Mouse (Mus musculus) limb, embryonic 10.5 days (tissue): Measurements from ENCODE around the gene Rapgef4. TPM values are rescaled to one million over a fixed set of nuclear protein-coding genes. Genes with fewer than 3 reads are reported as not detected.
"Not testable (repeated sequence)": the region's sequence is repeated elsewhere in the genome, so short reads cannot be mapped to it uniquely, and the experiment has no call there.

Experiments used
- DNase-seq: peaks from one replicate; pipeline ENCODE4 v3.0.0-alpha.2; 2017; ENCODE audit warnings: low spot score
- H3K27ac ChIP-seq: fragments of 300-500 bp; sonication (generic); 2 replicates; pipeline ENCODE4 v1.5.1; 2016; ENCODE audit warnings: mild to moderate bottlenecking
- H3K27me3 ChIP-seq: fragments of 300-500 bp; sonication (generic); 2 replicates; pipeline ENCODE4 v1.6.1; 2016; ENCODE audit warnings: low read depth, mild to moderate bottlenecking; ENCODE audit not compliant: poor library complexity, severe bottlenecking
- H3K36me3 ChIP-seq: fragments of 300-500 bp; sonication (generic); 2 replicates; pipeline ENCODE4 v1.6.1; 2016; ENCODE audit warnings: mild to moderate bottlenecking, moderate library complexity
- H3K4me1 ChIP-seq: fragments of 300-500 bp; sonication (generic); 2 replicates; pipeline ENCODE4 v1.6.1; 2016
- H3K4me3 ChIP-seq: fragments of 300-500 bp; sonication (generic); 2 replicates; pipeline ENCODE4 v1.5.1; 2016; ENCODE audit warnings: mild to moderate bottlenecking, moderate library complexity
- H3K9me3 ChIP-seq: fragments of 300-500 bp; sonication (generic); replicated peaks from 2 replicates; pipeline ENCODE4 v1.6.1; 2016; ENCODE audit warnings: mild to moderate bottlenecking
- WGBS: fragments of 180-500 bp; shearing (Covaris S2); methylation state at CpG from one replicate; pipeline ENCODE4 v1.1.7; 2016; 5-methylcytosine and 5-hydroxymethylcytosine counted together
- polyA plus RNA-seq: library from polyadenylated mRNA; unstranded; fragments of >200 nt; fragmentation: Nextera tagmentation; extraction: Ambion mirVana; gene quantifications from 2 replicates; pipeline ENCODE4 v1.2.1, GENCODE M21; 2016

Gene Rapgef4
- polyA plus RNA-seq, 1 experiment from 2014 or later: 1.6 TPM

DNA sequence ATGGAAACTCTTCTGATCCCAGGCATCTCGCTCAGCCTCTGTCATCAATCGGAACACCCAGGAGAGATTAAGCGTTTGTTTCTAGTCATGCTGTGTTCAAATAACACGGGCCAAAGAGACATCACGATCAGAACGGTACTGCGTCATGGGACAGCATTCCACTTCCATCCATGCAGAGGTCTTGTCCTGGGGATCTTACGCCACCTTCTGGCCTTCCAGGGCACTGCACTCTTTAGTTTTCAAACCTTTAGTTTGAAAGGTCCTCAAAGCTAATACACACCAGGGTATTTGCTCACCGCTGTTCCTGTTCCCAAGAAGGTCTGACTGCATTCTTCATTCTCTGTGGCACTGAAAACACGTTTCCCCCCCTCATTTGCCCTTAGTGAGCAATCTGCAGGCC, 61.1 kb downstream of the Rapgef4 start:
- Histone ChIP-seq H3K36me3 (no peaks in the 10 kb centered on the region), H3K4me1 (peaks cover 15% of the 10 kb centered on the region), H3K27me3 (0 out of 2 replicates have a peak, but pooled peaks cover 3% of the 10 kb centered on the region), H3K4me3 (no peak overlapping the region), H3K9me3 (no peaks in the 10 kb centered on the region), H3K27ac (no peak overlapping the region)
- 94% methylated on average over 10 of the region's 10 CpGs for WGBS
- DNase-seq: no peak

DNA sequence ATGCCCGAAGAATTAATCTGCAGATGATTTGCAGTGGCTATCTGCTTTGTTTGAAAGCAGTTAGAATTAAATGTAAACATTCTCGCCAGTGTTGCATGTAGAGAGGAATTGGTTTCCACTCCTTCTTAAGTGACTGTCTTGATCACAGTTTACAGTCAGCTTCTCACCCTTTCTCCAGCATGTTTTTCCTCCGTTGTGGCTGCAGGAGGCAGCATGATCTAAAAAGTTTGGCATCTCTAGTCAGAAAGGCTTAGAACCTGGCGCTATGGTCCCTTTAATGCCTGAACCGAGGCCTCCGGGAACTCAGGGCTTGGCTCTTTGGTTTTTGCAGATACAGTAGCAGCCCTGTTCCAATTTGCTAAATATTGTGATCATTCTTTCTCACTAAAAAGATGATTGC, 63.2 kb downstream of the Rapgef4 start:
- 58% methylated on average over 6 of the region's 6 CpGs for WGBS
- H3K27me3 ChIP-seq: 0 out of 2 replicates have a peak, but pooled peaks cover 3% of the 10 kb centered on the region
- DNase-seq: no peak

DNA sequence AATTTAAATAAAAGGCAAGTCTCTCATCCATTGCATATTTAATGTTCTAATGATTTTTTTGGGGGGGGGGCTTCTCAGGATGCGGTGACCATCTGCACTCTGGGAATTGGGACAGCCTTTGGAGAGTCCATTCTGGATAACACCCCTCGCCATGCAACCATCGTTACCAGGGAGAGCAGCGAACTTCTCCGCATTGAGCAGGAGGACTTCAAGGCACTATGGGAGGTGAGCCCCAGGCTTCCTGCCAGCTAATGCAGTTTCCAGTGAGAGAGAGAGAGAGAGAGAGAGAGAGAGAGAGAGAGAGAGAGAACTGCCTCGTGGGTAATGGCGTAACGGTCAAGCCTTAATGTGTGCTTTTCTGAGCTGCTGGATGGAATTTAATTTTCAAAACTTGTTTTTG, 64.0 kb downstream of the Rapgef4 start:
- Histone ChIP-seq H3K4me1 (peaks cover 5% of the 10 kb centered on the region; the same call in 1 of the 2 replicates), H3K27ac (no peak overlapping the region), H3K36me3 (no peaks in the 10 kb centered on the region), H3K27me3 (0 out of 2 replicates have a peak, but pooled peaks cover 3% of the 10 kb centered on the region), H3K9me3 (no peaks in the 10 kb centered on the region), H3K4me3 (no peak overlapping the region)
- 89% methylated on average over 8 of the region's 8 CpGs for WGBS
- DNase-seq: no peak

More for the DNA sequence above, 63.2 kb downstream of the Rapgef4 start:
- Histone ChIP-seq H3K9me3 (no peaks in the 10 kb centered on the region), H3K4me1 (peaks cover 5% of the 10 kb centered on the region; the same call in 1 of the 2 replicates), H3K36me3 (no peaks in the 10 kb centered on the region), H3K27ac (no peak overlapping the region), H3K4me3 (no peak overlapping the region)

DNA sequence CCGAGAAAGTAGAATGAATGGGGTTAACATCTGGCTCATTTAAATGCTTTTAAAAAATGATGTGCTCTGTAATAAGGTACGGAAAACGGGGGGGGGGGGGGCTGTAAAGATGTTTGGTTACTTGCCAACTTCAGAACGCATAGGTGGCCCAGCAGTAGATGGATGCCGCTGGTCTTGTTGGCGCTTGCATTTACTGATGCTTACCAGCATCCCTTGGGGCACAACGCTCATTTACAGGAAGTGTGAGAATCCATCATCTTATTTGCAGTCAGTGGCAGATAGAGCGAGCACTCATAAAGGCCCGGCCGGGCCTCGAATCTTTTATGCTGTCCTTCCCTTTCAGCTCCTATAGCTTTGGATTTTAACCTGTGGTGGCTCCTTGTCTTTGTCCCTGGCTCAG, 64.6 kb downstream of the Rapgef4 start:
- Histone ChIP-seq H3K36me3 (no peaks in the 10 kb centered on the region), H3K4me1 (peaks cover 5% of the 10 kb centered on the region; the same call in 1 of the 2 replicates), H3K27me3 (0 out of 2 replicates have a peak, but pooled peaks cover under 1% of the 10 kb centered on the region), H3K4me3 (no peak overlapping the region), H3K27ac (no peak overlapping the region), H3K9me3 (no peaks in the 10 kb centered on the region)
- WGBS: 84% methylated on average over 11 of the region's 11 CpGs
- no peak for DNase-seq

DNA sequence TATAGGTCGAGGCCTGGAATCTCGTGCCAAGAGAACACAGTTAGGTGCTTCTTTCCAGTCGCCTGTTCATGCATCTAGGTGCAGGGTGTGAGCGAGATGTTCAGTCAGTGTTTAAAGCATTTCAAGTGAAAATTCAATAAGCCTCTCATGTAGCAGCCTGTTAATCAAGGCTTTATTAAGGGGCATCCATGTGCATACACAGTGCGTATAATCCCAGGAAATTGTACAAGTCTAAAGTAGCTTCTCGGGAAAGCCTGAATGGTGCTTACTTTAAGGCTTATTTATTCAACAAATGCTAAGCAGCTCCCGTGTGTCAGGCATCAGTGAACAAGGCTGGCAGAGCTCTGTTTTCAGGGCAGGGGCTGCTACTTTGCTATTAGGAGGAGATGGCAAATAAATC, 69.4 kb downstream of the Rapgef4 start:
- 70% methylated on average over 7 of the region's 7 CpGs for WGBS
- Histone ChIP-seq H3K4me3 (no peak overlapping the region), H3K9me3 (no peaks in the 10 kb centered on the region), H3K27me3 (no peaks in the 10 kb centered on the region), H3K36me3 (no peaks in the 10 kb centered on the region), H3K27ac (no peak overlapping the region), H3K4me1 (peaks cover 5% of the 10 kb centered on the region; the same call in 1 of the 2 replicates)
- DNase-seq: no peak

DNA sequence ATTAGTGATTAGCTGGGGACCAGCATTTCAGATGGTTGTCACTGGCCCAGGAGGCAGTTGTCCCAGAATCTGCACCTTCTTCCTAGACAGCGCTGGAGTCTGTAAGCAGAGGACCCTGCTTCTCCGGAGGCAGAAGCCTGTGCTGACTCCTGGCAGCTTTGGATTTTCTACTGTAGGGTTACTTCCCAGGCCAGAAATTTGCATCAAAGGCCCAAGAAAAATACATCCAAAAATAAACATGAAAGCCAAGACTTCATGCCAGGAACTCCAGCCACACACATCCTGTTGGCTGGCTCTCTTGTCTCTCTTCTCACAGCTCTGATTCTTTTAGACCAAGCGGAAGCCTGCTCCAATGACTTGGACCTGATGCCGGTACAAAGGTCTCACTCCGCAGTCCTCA, 73.2 kb downstream of the Rapgef4 start:
- no peak overlapping the region for H3K4me3 ChIP-seq

DNA sequence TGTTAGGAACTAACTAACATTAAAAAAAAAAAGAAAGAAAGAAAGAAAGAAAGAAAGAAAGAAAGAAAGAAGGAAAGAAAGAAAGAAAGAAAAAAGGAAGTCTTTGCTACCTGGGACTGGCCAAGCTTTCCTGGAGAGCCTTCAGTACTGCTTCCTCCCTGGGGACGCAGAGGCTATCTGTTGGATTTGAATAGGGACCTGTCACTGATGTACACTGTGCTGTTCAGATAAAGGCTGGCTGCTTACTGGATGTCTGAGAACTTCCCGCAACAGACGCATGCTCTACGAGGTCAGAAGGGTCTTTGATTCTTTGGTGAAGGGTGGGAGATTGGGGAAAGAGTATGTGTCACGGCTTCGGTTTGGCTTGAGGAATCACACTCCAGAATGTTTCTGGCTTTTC, 73.7 kb downstream of the Rapgef4 start:
- Histone ChIP-seq H3K27me3 (no peaks in the 10 kb centered on the region), H3K9me3 (no peaks in the 10 kb centered on the region), H3K4me1 (peaks cover 15% of the 10 kb centered on the region), H3K4me3 (no peak overlapping the region), H3K27ac (no peak overlapping the region), H3K36me3 (no peaks in the 10 kb centered on the region)
- DNase-seq: no peak
- 80% methylated on average over 6 of the region's 6 CpGs for WGBS

More for the DNA sequence above, 73.2 kb downstream of the Rapgef4 start:
- WGBS: 91% methylated on average over 5 of the region's 5 CpGs
- no peaks in the 10 kb centered on the region for H3K9me3 ChIP-seq
- no peaks in the 10 kb centered on the region for H3K36me3 ChIP-seq
- DNase-seq: no peak
- H3K4me1 ChIP-seq: peaks cover 15% of the 10 kb centered on the region
- no peaks in the 10 kb centered on the region for H3K27me3 ChIP-seq
- H3K27ac ChIP-seq: no peak overlapping the region; the same call in 1 of the 2 replicates

DNA sequence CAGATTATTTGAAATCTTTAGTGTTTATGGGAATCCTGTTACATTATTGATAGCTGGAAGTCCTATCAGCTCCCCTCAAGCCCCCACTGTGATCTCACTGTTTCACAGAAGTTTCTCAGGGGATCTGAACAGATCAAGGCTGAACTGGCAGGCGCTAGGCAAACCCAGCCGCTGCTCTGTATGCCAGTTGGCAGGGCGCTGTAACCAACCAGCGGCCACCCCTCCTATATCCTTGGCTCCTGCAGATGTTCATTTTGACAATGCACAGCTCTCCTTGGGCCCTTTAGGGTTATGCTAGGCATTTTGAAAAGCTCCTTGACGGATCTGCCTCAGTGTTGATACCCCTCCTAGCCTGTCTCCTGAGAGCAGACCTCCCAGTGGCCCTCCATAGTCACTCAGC, 74.4 kb downstream of the Rapgef4 start:
- 82% methylated on average over 5 of the region's 5 CpGs for WGBS
- 0 out of 2 replicates have a peak overlapping the region, but pooled peaks have one; percentile 16 for H3K4me3 ChIP-seq

DNA sequence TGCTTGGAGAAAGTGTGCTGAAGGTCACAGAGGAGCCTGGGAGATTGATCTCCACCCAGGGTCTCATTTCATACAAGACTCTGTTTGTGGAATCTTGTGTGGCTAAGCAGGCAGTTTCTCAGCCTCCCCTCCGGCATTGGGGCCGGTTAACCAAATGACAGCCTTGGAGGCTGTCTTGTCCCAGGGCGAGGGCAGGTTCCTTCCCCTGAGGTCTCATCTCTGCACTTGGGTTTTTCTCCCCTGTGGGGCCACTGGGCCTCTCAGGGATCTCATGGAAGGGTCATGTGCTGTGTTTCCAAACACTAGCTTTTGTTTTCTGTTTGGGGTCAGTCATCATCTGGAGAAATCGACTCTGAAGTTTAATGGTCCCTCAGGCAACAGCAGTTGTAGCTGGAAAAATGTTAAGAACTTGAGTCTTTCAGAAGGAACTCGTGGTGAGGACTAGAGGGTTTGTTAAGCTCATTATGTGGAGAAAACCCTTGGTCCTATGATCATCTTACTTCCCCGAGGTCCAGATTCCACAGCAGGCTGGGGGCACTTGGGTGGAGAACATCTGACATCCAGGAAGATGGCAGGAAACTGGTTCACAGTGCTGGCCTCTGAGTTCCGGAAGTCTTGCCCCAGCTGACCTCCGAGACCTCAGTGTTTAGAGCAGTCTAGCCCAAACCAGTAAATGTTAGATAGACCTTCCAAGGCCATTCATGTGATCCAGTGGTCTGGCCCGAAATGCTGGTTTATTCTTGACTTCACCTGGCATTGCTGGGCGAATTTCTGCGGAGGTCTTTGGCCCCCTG, 75.2 kb downstream of the Rapgef4 start:
- 76% methylated on average over 11 of the region's 11 CpGs for WGBS
- Histone ChIP-seq H3K27me3 (no peaks in the 10 kb centered on the region), H3K36me3 (no peaks in the 10 kb centered on the region), H3K9me3 (no peaks in the 10 kb centered on the region), H3K27ac (peak overlapping the region; percentile 42), H3K4me3 (no peak overlapping the region; the same call in 1 of the 2 replicates), H3K4me1 (peaks cover 15% of the 10 kb centered on the region)
- no peak for DNase-seq

More for the DNA sequence above, 74.4 kb downstream of the Rapgef4 start:
- Histone ChIP-seq H3K27ac (no peak overlapping the region), H3K4me1 (peaks cover 15% of the 10 kb centered on the region), H3K27me3 (no peaks in the 10 kb centered on the region), H3K9me3 (no peaks in the 10 kb centered on the region), H3K36me3 (no peaks in the 10 kb centered on the region)
- DNase-seq: no peak

DNA sequence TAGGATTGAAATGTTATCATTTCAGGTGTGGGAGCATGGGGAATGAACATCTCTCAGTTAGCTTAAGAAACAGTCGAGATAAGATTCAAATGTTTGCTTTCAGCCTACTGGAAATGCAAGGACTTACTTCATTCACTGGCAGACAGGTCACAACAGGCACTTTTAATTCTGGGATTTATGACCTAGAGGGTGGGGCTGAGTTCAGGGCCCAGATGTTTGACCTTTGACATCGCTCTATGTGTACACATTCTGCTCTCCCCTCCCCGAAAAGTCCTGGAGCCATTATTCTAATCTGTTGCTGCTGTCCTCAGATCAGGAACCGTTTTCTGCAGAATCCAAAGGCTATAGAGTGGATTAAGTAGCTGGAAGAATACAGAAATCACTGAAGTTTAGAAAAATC, 81.9 kb downstream of the Rapgef4 start:
- 14% methylated on average over 4 of the region's 4 CpGs for WGBS
- Histone ChIP-seq H3K27me3 (no peaks in the 10 kb centered on the region), H3K36me3 (no peaks in the 10 kb centered on the region), H3K4me1 (peaks cover 16% of the 10 kb centered on the region), H3K9me3 (no peaks in the 10 kb centered on the region), H3K27ac (no peak overlapping the region), H3K4me3 (no peak overlapping the region)
- peak; percentile 66 for DNase-seq

DNA sequence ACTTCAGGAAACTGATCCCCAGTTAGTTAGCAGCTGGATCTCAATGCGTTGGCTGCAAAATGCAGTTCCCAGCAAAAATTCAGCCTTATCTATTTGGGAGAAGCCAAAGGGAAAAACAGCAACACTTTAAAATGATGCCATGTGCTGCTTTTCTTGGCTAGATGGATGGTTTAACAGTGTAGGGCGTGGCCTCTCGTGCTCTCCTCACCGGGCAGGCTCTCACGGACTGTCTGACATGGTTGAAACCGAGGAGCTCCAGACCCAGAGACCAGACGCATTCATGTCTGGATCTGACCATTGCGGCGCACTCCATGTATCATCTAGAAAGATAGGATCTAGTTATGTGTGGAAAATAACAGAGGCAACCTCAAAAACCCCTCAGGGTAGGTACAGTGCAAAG, 87.5 kb downstream of the Rapgef4 start:
- Histone ChIP-seq H3K9me3 (no peaks in the 10 kb centered on the region), H3K4me1 (peaks cover 6% of the 10 kb centered on the region), H3K36me3 (no peaks in the 10 kb centered on the region), H3K27me3 (no peaks in the 10 kb centered on the region), H3K27ac (no peak overlapping the region), H3K4me3 (no peak overlapping the region)
- WGBS: 83% methylated on average over 9 of the region's 9 CpGs
- DNase-seq: no peak

DNA sequence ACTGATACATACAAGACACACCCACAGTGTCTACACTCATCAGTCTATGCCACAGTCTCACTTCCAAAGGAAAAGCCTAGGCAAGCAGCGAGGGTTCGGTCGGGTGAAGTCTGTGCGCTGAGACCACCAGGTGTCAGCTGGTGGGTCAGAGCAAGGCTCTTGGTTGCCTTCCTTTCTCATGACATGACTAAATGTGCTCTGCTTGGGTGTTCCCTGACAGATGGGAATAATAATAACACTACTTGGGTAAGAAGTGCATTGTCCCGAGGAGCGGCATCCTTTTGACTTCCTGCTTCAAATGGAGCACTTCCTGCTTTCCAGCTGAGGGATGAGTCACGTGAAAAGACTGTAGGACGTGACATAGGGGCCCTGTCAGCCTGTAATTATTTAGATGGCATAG, 89.0 kb downstream of the Rapgef4 start:
- Histone ChIP-seq H3K4me1 (peaks cover 6% of the 10 kb centered on the region), H3K27me3 (no peaks in the 10 kb centered on the region), H3K9me3 (no peaks in the 10 kb centered on the region), H3K36me3 (no peaks in the 10 kb centered on the region), H3K4me3 (no peak overlapping the region), H3K27ac (no peak overlapping the region)
- 73% methylated on average over 8 of the region's 8 CpGs for WGBS
- DNase-seq: no peak

DNA sequence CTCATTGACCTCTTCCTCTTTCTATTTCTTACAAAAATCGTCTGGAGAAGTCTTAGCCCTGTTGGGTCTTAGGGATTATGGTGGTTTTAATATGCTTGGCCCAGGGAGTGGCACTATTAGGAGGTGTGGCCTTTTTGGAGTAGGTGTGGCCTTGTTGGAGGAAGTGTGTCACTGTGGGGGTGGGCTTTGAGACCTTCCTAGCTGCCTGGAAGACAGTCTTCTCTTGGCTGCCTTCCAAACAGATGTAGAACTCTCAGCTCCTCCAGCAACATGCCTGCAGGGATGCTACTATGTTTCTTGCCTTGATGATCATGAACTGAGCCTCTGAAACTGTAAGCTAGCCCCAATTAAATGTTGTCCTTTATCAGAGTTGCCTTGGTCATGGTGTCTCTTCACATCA, 92.1 kb downstream of the Rapgef4 start:
- DNase-seq, H3K4me3 ChIP-seq, H3K9me3 ChIP-seq, H3K4me1 ChIP-seq, H3K27me3 ChIP-seq, H3K36me3 ChIP-seq, H3K27ac ChIP-seq: not testable (repeated sequence)
- 71% methylated on average over 1 of the region's 1 CpGs for whole genome bisulfite sequencing
